Comparison of ENCODE assay signal across 34 mouse cellular contexts in genomic region chr16:68338970-68339369, GRCm38 (mm10).
"Had no signal": no experiment of that assay in that cellular context is flagged by ENCODE, and none has a peak within 500 bp of the region (broad histone marks: within the 10 kb centered on the region; RNA-seq: fewer than 3 reads in every experiment).

No protein-coding gene starts in this region.

- H3K9ac ChIP-seq: heart, embryonic 12.5 days; heart, embryonic 13.5 days; heart, embryonic 15.5 days; hindbrain, embryonic 13.5 days; hindbrain, embryonic 14.5 days; hindbrain, embryonic 15.5 days; intestine, embryonic 15.5 days; kidney, embryonic 15.5 days had no signal

- H3K9me3 ChIP-seq: heart, embryonic 10.5 days; heart, embryonic 12.5 days; heart, embryonic 13.5 days; heart, embryonic 15.5 days; hindbrain, embryonic 10.5 days; hindbrain, embryonic 13.5 days; hindbrain, embryonic 15.5 days; intestine, embryonic 15.5 days; kidney, embryonic 15.5 days had no signal

- DNase-seq: heart, postnatal 10 days; heart, postnatal 14 days; heart, postnatal 36 days; heart, postnatal 4 days; kidney, adult 11 months; kidney, adult 18-20 months; kidney, adult 2 months; kidney, adult 8-10 months; kidney, adult 9 months; kidney, postnatal 10 days; kidney, postnatal 14 days; kidney, postnatal 25 days; kidney, postnatal 36 days; kidney, postnatal 4 days; layer of hippocampus, adult 9-11 months; layer of hippocampus, postnatal 36 days had no signal

- H3K4me1 ChIP-seq: heart, embryonic 10.5 days; heart, embryonic 12.5 days; heart, embryonic 13.5 days; heart, embryonic 15.5 days; hindbrain, embryonic 10.5 days; hindbrain, embryonic 13.5 days; hindbrain, embryonic 15.5 days; intestine, embryonic 15.5 days; kidney, embryonic 15.5 days had no signal

- ATAC-seq: hindbrain, embryonic 16.5 days; hindbrain, postnatal 0 days; inflammation-experienced regulatory T-cells, adult 6 months; intestine, embryonic 15.5 days; intestine, embryonic 16.5 days; intestine, postnatal 0 days had no signal

- H3K4me3 ChIP-seq: heart, embryonic 10.5 days; heart, embryonic 12.5 days; heart, embryonic 13.5 days; heart, embryonic 15.5 days; hindbrain, embryonic 10.5 days; hindbrain, embryonic 13.5 days; hindbrain, embryonic 15.5 days; intestine, embryonic 15.5 days; kidney, embryonic 15.5 days; layer of hippocampus, adult 2 months had no signal

- H3K36me3 ChIP-seq: heart, embryonic 10.5 days; heart, embryonic 12.5 days; heart, embryonic 13.5 days; heart, embryonic 15.5 days; hindbrain, embryonic 10.5 days; hindbrain, embryonic 13.5 days; hindbrain, embryonic 15.5 days; intestine, embryonic 15.5 days; kidney, embryonic 15.5 days had no signal

- H3K4me2 ChIP-seq: heart, embryonic 11.5 days; heart, embryonic 12.5 days; heart, embryonic 13.5 days; heart, embryonic 15.5 days; hindbrain, embryonic 13.5 days; hindbrain, embryonic 14.5 days; hindbrain, embryonic 15.5 days; intestine, embryonic 15.5 days; kidney, embryonic 15.5 days had no signal

- H3K27ac ChIP-seq: heart, embryonic 10.5 days; heart, embryonic 13.5 days; heart, embryonic 15.5 days; hindbrain, embryonic 10.5 days; hindbrain, embryonic 13.5 days; hindbrain, embryonic 14.5 days; hindbrain, embryonic 15.5 days; hindbrain, postnatal 0 days; intestine, embryonic 15.5 days; kidney, embryonic 15.5 days; kidney, postnatal 0 days; layer of hippocampus, adult 2 months had no signal

- H3K27me3 ChIP-seq: heart, embryonic 12.5 days; heart, embryonic 13.5 days; heart, embryonic 15.5 days; hindbrain, embryonic 13.5 days; hindbrain, embryonic 15.5 days; intestine, embryonic 15.5 days; kidney, embryonic 15.5 days had no signal
